Mouse (Mus musculus): ENCODE measurements around the gene Scgb1b10.
"Not testable (repeated sequence)": the region's sequence is repeated elsewhere in the genome, so short reads cannot be mapped to it uniquely, and the experiment has no call there.

Gene Scgb1b10

GRCm38 (mm10) chr7:32100553-32100952 lies at the start of gene Scgb1b10:
TSS of gene Scgb1b10 (plus strand) at chr7:32100853.
- not testable (repeated sequence) for DNase-seq (ENCODE audit: low read depth)
